Mouse (Mus musculus) hindbrain, embryonic 12.5 days (tissue): Measurements from ENCODE around the gene Treml1. TPM values are rescaled to one million over a fixed set of nuclear protein-coding genes. Genes with fewer than 3 reads are reported as not detected.

Experiments used
- ATAC-seq: fragments of 200-750 bp; cut with Nextera tagmentation; 2 replicates; pipeline ENCODE4 v1.8.0; 2017; ENCODE audit warnings: moderate TSS enrichment; ENCODE audit not compliant: low FRiP score
- H3K27ac ChIP-seq: fragments of 300-500 bp; sonication (generic); 2 replicates; pipeline ENCODE4 v1.5.1; 2016; ENCODE audit warnings: mild to moderate bottlenecking
- H3K27me3 ChIP-seq: fragments of 300-500 bp; sonication (generic); 2 replicates; pipeline ENCODE4 v1.6.1; 2016; ENCODE audit warnings: mild to moderate bottlenecking
- H3K36me3 ChIP-seq: fragments of 300-500 bp; sonication (generic); 2 replicates; pipeline ENCODE4 v1.6.1; 2016; ENCODE audit warnings: mild to moderate bottlenecking
- H3K4me1 ChIP-seq: fragments of 300-500 bp; sonication (generic); 2 replicates; pipeline ENCODE4 v1.6.1; 2016
- H3K4me2 ChIP-seq: fragments of 300-500 bp; sonication (generic); replicated peaks from 2 replicates; pipeline ENCODE4 v1.6.1; 2016; ENCODE audit warnings: mild to moderate bottlenecking
- H3K4me3 ChIP-seq: fragments of 300-500 bp; sonication (generic); 2 replicates; pipeline ENCODE4 v1.5.1; 2016; ENCODE audit warnings: mild to moderate bottlenecking
- H3K9ac ChIP-seq: fragments of 300-500 bp; sonication (generic); 2 replicates; pipeline ENCODE4 v1.6.1; 2016; ENCODE audit warnings: mild to moderate bottlenecking, moderate library complexity
- H3K9me3 ChIP-seq: fragments of 300-500 bp; sonication (generic); replicated peaks from 2 replicates; pipeline ENCODE4 v1.6.1; 2016; ENCODE audit warnings: mild to moderate bottlenecking
- WGBS: fragments of 180-500 bp; shearing (Covaris S2); methylation state at CpG from one replicate; pipeline ENCODE4 v1.1.7; 2016; 5-methylcytosine and 5-hydroxymethylcytosine counted together
- polyA plus RNA-seq: library from polyadenylated mRNA; unstranded; fragments of >200 nt; fragmentation: Nextera tagmentation; extraction: Ambion mirVana; gene quantifications from 2 replicates; pipeline ENCODE4 v1.2.1, GENCODE M21; 2016

The Treml1 gene
- polyA plus RNA-seq, 1 experiment from 2014 or later = 1.7 TPM

DNA sequence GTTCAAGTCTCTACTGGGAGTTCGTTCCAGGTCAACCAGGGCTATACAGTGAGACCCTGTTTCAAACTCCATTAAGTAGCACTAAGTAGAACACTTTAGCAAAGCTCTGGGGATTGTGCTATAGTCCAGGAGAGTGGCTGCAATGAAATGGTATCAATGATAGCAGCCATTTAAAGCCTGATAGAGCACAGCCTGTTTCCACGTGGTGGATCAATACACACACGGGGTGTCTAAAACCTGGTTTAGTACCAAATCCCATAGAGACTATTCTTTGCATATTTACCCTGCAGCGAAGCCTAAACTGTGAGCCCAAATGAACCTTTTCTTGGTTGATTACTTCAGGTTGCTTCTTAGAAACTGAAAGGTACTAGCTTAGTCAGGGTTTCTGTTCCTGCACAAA lies 42.0 kb downstream of the Treml1 start:
- Histone ChIP-seq H3K9ac (no peak overlapping the region), H3K4me3 (no peak overlapping the region), H3K27ac (no peak overlapping the region), H3K4me1 (no peaks in the 10 kb centered on the region), H3K9me3 (no peaks in the 10 kb centered on the region), H3K27me3 (no peaks in the 10 kb centered on the region), H3K36me3 (peaks cover 25% of the 10 kb centered on the region), H3K4me2 (no peak overlapping the region)
- no peak for ATAC-seq
- WGBS = 91% methylated on average over 4 of the region's 4 CpGs

DNA sequence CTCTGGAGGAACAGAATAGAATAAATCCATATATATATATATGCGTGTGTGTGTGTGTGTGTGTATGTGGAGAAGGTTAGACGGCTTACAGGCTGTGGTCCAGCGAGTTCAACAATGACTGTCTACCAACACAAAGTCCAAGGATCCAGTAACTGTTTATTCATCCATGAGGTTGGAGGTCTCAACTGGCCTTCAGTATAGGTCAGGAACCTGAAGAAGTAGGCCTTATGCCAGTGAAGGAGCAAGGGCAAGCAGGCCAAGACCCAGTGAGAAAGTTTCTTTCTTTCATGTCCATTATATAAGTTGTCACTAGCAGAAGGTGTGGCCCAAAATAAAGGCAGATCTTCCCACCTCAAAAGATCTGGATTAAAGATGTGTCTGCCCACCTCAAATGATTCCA lies 43.0 kb downstream of the Treml1 start:
- Histone ChIP-seq H3K4me2 (no peak overlapping the region), H3K9me3 (no peaks in the 10 kb centered on the region), H3K36me3 (peaks cover 24% of the 10 kb centered on the region), H3K4me3 (no peak overlapping the region), H3K27me3 (no peaks in the 10 kb centered on the region), H3K4me1 (peaks cover 8% of the 10 kb centered on the region), H3K9ac (no peak overlapping the region), H3K27ac (no peak overlapping the region)
- WGBS = 96% methylated on average over 3 of the region's 3 CpGs
- ATAC-seq = no peak

DNA sequence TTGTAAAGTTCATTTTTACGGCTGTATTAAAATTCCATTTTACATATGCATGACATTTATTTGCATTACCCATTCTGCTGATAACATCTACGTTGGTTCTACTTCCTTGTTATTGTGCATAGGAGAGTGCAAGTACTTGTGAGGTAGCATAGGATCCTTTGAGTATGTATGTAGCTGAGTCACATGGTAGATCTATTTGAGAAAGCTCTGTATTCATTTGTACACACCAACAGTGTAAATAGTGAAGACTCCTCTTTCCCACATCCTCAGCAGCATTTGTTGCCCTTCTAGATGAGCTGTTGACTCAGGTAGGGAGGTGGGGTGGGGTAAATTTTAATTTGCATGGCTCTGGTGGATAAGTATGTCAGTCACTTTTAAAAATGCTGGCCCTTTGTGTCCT lies 44.1 kb downstream of the Treml1 start:
- Histone ChIP-seq H3K27ac (no peak overlapping the region), H3K4me1 (peaks cover 15% of the 10 kb centered on the region), H3K4me2 (no peak overlapping the region), H3K36me3 (peaks cover 15% of the 10 kb centered on the region), H3K27me3 (no peaks in the 10 kb centered on the region), H3K9me3 (no peaks in the 10 kb centered on the region), H3K4me3 (no peak overlapping the region), H3K9ac (no peak overlapping the region)
- 92% methylated on average over 2 of the region's 2 CpGs for WGBS
- ATAC-seq = no peak

DNA sequence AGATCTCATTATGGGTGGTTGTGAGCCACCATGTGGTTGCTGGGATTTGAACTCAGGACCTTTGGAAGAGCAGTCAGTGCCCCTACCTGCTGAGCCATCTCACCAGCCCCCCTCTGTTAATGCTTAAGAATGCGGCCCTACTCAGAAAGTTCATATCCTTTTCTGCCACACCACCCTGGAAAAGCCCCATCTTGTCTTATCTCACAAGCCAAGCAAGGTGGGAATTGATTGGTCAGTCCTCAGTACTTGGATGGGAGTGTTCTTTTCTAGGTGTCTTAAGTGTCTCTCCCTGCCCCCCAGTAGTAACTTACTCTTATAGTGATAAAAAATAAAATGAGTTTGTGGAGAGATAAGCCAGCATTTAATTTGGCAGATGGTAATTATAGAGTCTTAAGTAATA lies 45.0 kb downstream of the Treml1 start:
- Histone ChIP-seq H3K9me3 (no peaks in the 10 kb centered on the region), H3K9ac (no peak overlapping the region), H3K4me2 (no peak overlapping the region), H3K4me1 (peaks cover 15% of the 10 kb centered on the region), H3K27ac (no peak overlapping the region), H3K36me3 (peaks cover 7% of the 10 kb centered on the region), H3K4me3 (no peak overlapping the region), H3K27me3 (no peaks in the 10 kb centered on the region)
- ATAC-seq = no peak
- 74% methylated on average over 1 of the region's 1 CpGs for WGBS

DNA sequence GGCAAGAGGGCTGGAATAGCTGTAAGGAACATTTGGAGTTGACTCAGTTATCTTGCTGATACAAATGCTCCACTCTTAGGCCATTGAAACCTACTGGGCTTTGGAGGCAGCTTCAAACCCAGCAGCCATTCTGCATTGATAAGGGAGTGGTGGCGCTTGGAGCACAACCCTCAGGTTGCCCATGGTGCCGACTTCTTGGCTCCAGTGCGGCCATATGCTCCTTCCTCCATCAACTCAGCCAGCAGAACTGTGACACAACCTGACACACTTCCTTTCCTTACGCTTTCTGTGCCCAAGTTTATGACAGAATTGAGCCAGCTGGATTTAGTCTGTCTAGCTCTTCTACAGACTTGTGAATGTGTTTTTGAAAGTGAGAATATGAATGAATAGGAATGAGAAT lies 47.4 kb downstream of the Treml1 start:
- Histone ChIP-seq H3K9me3 (no peaks in the 10 kb centered on the region), H3K4me2 (peak overlapping the region; percentile 73; the same call in 1 of the 2 replicates), H3K36me3 (no peaks in the 10 kb centered on the region), H3K4me3 (no peak overlapping the region), H3K27ac (no peak overlapping the region), H3K4me1 (peaks cover 26% of the 10 kb centered on the region), H3K27me3 (no peaks in the 10 kb centered on the region), H3K9ac (peak overlapping the region; percentile 93; the same call in 1 of the 2 replicates)
- no peak for ATAC-seq
- 93% methylated on average over 4 of the region's 4 CpGs for WGBS

DNA sequence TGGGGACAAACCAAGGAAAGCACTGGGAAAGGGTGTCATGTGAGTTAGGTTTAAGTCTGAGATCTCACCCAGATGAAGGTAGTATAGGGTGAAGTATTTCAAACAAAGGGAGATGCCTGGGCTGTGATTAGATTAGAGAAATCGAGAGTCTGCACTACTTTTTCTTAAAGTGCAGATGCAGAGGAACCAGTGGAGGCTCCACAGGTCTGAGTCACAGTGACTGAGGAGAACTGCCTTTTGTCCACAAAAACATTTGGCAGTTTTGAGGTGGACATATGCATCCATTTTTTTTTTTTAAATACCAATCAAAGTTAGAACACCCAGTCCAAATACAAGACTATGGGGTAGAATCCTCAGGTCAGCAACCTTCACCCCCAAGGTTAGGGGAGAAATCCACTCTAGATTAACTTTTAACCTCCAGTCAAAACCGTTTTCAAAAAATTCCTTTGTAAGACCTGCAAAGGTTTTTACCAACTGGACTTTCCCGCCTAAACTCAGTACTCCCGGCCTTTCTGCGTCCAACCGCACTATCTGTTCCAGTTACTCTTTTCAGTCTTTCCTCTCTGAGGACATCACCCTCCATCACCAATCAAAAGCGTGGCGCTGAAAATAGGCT lies 48.3 kb downstream of the Treml1 start:
- Histone ChIP-seq H3K36me3 (no peaks in the 10 kb centered on the region), H3K4me1 (peaks cover 27% of the 10 kb centered on the region), H3K9ac (peak overlapping the region; percentile 93), H3K27ac (peak overlapping the region; percentile 99), H3K4me3 (peak overlapping the region; percentile 77), H3K27me3 (no peaks in the 10 kb centered on the region), H3K9me3 (no peaks in the 10 kb centered on the region), H3K4me2 (peak overlapping the region; percentile 73)
- no peak for ATAC-seq
- WGBS = 17% methylated on average over 8 of the region's 8 CpGs

DNA sequence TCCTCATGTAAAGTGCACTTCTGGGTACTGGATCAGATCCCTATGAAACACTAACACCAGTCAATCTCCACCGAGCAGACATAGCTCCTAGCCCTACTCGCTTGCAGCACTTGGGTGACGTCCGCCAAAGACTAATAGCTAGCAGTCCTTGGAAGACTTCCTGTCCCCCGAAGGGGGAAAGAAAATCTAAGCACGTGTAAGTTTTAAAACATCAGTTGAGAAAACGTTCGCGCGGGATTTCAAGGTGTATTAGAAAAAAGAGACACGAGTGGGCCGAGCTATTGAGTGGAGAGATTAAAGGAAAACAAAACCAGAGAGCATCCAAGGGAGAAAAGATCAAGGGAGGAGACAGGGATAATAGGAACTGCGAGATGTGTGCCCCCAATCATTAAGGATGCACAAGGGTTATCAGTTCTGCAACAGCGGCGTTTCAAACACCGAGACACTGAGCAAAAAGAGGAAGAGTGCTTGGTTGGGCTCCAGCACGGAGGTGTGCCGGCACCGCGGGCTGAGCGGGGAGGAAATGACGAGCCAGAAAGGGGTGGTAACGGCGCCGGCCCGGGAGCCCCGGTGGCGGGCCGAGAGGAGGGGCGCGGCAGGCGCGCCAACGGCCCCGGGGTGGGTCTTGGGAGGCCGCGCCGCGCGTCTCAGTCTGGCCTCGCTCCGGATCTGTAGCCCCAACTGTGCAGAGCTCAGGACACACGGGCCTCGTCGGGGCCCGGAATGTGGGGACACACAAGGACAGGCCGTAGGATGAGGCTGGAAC lies 49.0 kb downstream of the Treml1 start:
- peak; percentile 47 for ATAC-seq
- Histone ChIP-seq H3K27ac (peak overlapping the region; percentile 99), H3K4me3 (peak overlapping the region; percentile 77), H3K36me3 (0 out of 2 replicates have a peak, but pooled peaks cover 3% of the 10 kb centered on the region), H3K4me1 (peaks cover 27% of the 10 kb centered on the region), H3K27me3 (no peaks in the 10 kb centered on the region), H3K9me3 (no peaks in the 10 kb centered on the region), H3K9ac (peak overlapping the region; percentile 93), H3K4me2 (peak overlapping the region; percentile 73)
- under 1% methylated on average over 47 of the region's 47 CpGs for WGBS

DNA sequence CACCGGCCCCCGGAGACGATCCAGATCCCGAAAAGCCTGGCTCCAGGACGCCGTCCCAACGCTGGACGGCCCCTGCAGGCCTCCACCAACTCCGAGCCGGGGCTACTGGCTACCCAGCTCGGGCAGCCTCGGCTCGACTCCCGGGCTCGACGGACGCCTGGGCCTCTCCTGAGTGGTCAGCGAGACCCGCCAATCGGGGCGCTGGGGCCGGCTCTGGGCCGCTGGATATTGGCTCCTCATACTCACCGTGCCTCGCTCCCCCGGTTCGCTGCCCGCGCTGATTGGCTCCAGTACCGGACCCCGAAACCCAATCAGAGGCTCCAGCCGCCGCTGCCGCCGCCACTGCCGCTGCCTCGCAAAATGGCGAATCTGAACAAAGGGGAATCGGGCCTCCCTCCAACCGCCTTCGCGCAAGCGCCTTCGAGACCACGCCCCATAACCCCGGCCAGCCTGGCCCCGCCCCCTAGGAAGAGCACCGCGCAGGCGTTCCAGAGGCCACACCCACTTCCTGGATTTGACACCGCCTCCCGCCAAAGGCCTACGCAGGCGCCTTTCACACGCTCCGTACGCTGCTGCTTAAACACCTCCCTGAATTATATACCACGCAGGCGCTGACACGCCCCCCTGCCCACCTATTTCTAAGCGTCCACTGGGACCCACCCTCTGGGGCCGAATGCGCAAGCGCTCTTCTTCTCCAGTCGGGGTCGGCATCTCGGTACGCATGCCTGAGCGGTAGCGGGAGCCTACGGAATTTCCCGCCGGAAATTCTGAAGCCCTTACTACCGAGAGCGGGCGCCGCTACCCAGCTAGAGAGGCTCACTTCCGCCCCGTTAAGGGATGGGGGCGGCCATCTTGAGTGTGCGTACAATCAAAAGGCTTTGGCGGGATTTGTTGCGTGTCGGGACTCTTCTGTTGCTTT lies 49.9 kb downstream of the Treml1 start, which contains the start of the genes Nfya and Oard1:
Nfya (minus strand) TSS at position 527 of the 919 bp plus-strand sequence.
Oard1 (plus strand) TSS at position 635 of the 919 bp plus-strand sequence.
- peak; percentile 97 for ATAC-seq
- WGBS = under 1% methylated on average over 82 of the region's 84 CpGs
- H3K27ac ChIP-seq = peak within 1 kb of the TSS; percentile 99
- H3K4me3 ChIP-seq = peak within 1 kb of the TSS; percentile 77
- peak within 1 kb of the TSS; percentile 93 for H3K9ac ChIP-seq
- peaks cover 8% of the 10 kb centered on the region for H3K36me3 ChIP-seq
- H3K9me3 ChIP-seq = no peaks in the 10 kb centered on the region
- peak within 1 kb of the TSS; percentile 73 for H3K4me2 ChIP-seq
- H3K4me1 ChIP-seq = peaks cover 27% of the 10 kb centered on the region
- H3K27me3 ChIP-seq = no peaks in the 10 kb centered on the region

DNA sequence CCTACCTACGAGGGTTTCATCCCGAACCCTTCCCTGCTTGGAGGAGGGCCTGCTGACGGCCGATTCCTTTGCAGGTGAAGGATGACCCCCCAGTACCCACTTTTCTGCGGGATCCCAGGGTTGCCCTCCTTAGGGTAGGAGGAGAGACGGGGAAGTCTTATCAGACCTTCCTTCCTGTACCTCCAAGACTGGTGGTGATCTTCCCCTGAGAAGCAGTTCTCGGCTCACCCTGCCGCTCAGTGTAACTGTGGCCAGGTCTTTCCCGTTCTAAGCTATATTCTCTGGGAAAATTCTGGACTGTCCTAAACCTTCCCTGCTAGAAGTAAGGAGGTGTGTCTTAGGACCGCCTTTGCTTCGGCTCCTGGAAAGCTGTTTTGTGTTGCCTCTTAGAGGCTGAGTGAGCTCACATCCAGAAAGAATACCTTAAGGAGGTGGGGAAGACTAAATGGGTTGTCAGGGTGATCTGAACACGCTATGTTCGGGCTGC lies 50.6 kb downstream of the Treml1 start:
- under 1% methylated on average over 13 of the region's 13 CpGs for WGBS
- no peaks in the 10 kb centered on the region for H3K9me3 ChIP-seq
- peak overlapping the region; percentile 99 for H3K27ac ChIP-seq
- peak overlapping the region; percentile 79 for H3K9ac ChIP-seq
- H3K4me2 ChIP-seq = peak overlapping the region; percentile 67
- peaks cover 14% of the 10 kb centered on the region for H3K36me3 ChIP-seq
- H3K4me3 ChIP-seq = peak overlapping the region; percentile 77
- H3K27me3 ChIP-seq = no peaks in the 10 kb centered on the region
- peak; percentile 33 for ATAC-seq
- peaks cover 27% of the 10 kb centered on the region for H3K4me1 ChIP-seq

DNA sequence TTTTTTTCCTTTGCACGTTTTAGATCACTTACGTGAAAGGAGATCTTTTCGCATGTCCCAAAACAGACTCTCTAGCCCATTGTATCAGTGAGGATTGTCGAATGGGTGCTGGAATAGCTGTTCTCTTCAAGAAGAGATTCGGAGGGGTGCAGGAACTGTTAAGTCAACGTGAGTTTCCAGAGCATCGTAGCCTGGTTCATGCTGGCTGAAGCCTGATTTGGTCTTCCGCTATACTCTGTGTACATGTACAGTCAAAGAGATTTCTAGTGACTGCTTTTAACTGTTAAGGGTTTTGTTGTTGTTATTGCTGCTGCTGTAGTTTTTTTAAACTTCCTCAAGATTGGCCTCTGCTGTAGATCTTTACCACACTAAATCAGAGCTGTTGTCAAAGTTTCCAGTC lies 51.5 kb downstream of the Treml1 start:
- peaks cover 14% of the 10 kb centered on the region for H3K36me3 ChIP-seq
- H3K4me2 ChIP-seq = peak overlapping the region; percentile 67
- H3K9ac ChIP-seq = peak overlapping the region; percentile 79
- peak overlapping the region; percentile 77 for H3K4me3 ChIP-seq
- peaks cover 27% of the 10 kb centered on the region for H3K4me1 ChIP-seq
- no peaks in the 10 kb centered on the region for H3K9me3 ChIP-seq
- no peak for ATAC-seq
- peak overlapping the region; percentile 99; the same call in 1 of the 2 replicates for H3K27ac ChIP-seq
- H3K27me3 ChIP-seq = no peaks in the 10 kb centered on the region
- WGBS = 62% methylated on average over 8 of the region's 8 CpGs

DNA sequence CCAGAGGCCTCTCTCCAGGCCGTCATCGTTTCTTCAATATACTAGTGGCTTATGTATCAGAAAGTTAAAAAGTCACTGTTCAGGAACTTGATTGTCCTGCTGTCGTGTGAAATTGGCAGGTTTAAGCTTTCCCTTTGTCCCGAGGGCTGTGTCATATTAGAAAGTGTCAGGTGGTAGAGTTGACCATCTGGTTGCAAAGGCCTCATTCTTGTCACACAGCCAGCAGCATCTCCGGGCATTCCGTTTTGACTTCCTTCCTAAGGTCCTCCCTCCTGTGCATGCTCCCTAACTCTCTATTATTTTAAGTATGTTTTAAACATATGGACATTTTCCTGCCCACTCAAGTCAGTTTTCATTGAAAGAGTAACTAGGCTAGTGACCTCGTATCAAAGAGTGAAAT lies 56.3 kb downstream of the Treml1 start:
- H3K4me3 ChIP-seq = no peak overlapping the region
- peaks cover 24% of the 10 kb centered on the region for H3K36me3 ChIP-seq
- H3K9ac ChIP-seq = no peak overlapping the region
- no peaks in the 10 kb centered on the region for H3K9me3 ChIP-seq
- peaks cover 11% of the 10 kb centered on the region for H3K4me1 ChIP-seq
- H3K4me2 ChIP-seq = no peak overlapping the region
- H3K27ac ChIP-seq = no peak overlapping the region
- ATAC-seq = no peak
- H3K27me3 ChIP-seq = no peaks in the 10 kb centered on the region
- WGBS = 85% methylated on average over 7 of the region's 7 CpGs
